Mouse (Mus musculus) MEL (cell line): Measurements from ENCODE around the gene Gm8994. TPM values are rescaled to one million over a fixed set of nuclear protein-coding genes. Genes with fewer than 3 reads are reported as not detected.

Source experiments
- DNase-seq: peaks from one replicate; pipeline ENCODE4 v3.0.0; 2011; ENCODE audit warnings: low read depth, low spot score
- H3K27ac ChIP-seq: 2 replicates; pipeline ENCODE4 v1.5.1; 2012; ENCODE audit warnings: low read depth, mild to moderate bottlenecking, control low read depth, low read length, moderate library complexity; ENCODE audit not compliant: control insufficient read depth
- H3K27me3 ChIP-seq, 2 experiments: fragments of 150-350 bp in 1 of 2; sonication (generic) in 1 of 2; 2 replicates each; pipeline ENCODE4 v1.6.1; 2012; ENCODE audit warnings: low read length in 2 of 2, mild to moderate bottlenecking in 2 of 2, improper control_type of control experiment in 1 of 2, moderate library complexity in 1 of 2; ENCODE audit not compliant: insufficient read depth in 2 of 2, control insufficient read depth in 1 of 2
- H3K36me3 ChIP-seq, 2 experiments: 2 replicates each; pipeline ENCODE4 v1.6.1; 2012 to 2014; ENCODE audit warnings: low read length in 2 of 2, improper control_type of control experiment in 1 of 2, inconsistent platforms in 1 of 2, mild to moderate bottlenecking in 1 of 2; ENCODE audit not compliant: insufficient read depth in 2 of 2, control insufficient read depth in 1 of 2
- H3K4me1 ChIP-seq, 2 experiments: fragments of 150-350 bp in 1 of 2; sonication (generic) in 1 of 2; 2 replicates each; pipeline ENCODE4 v1.6.1; 2012; ENCODE audit warnings: low read length in 2 of 2, improper control_type of control experiment in 1 of 2, mild to moderate bottlenecking in 1 of 2; ENCODE audit not compliant: insufficient read depth in 2 of 2, control insufficient read depth in 1 of 2
- H3K4me3 ChIP-seq, 2 experiments: fragments of 150-350 bp in 1 of 2; sonication (generic) in 1 of 2; 2 replicates each; pipeline ENCODE4 v1.5.1; 2012; ENCODE audit warnings: low read depth in 2 of 2, low read length in 2 of 2, mild to moderate bottlenecking in 2 of 2, moderate library complexity in 2 of 2, control low read depth in 1 of 2, improper control_type of control experiment in 1 of 2; ENCODE audit not compliant: control insufficient read depth in 1 of 2, insufficient read depth in 1 of 2
- H3K79me2 ChIP-seq: 2 replicates; pipeline ENCODE4 v1.6.1; 2012; ENCODE audit warnings: mild to moderate bottlenecking, low read length, moderate library complexity; ENCODE audit not compliant: control insufficient read depth, poor library complexity, insufficient read depth
- H3K9ac ChIP-seq: 2 replicates; pipeline ENCODE4 v1.6.1; 2012; ENCODE audit warnings: low read depth, mild to moderate bottlenecking, control low read depth, low read length, moderate library complexity; ENCODE audit not compliant: control insufficient read depth, poor library complexity, severe bottlenecking
- H3K9me3 ChIP-seq: fragments of 150-350 bp; sonication (generic); replicated peaks from 2 replicates; pipeline ENCODE4 v1.6.1; 2012; ENCODE audit warnings: mild to moderate bottlenecking, low read length, improper control_type of control experiment, moderate library complexity; ENCODE audit not compliant: insufficient read depth
- BHLHE40 ChIP-seq: IDR thresholded peaks from 2 replicates; pipeline ENCODE4 v1.6.1; 2012; ENCODE audit warnings: low read depth, mild to moderate bottlenecking, inconsistent platforms, low read length, improper control_type of control experiment, borderline replicate concordance
- CHD1 ChIP-seq: IDR thresholded peaks from 2 replicates; pipeline ENCODE4 v1.6.1; 2012; ENCODE audit warnings: low read depth, mild to moderate bottlenecking, inconsistent platforms, low read length, improper control_type of control experiment
- CHD2 ChIP-seq: IDR thresholded peaks from 2 replicates; pipeline ENCODE4 v1.6.1; 2011; ENCODE audit warnings: low read length, improper control_type of control experiment
- CTCF ChIP-seq, 3 experiments: IDR thresholded peaks in 2 of 3; conservative IDR thresholded peaks in 1 of 3; 2 replicates each; pipeline ENCODE4 v1.5.1; 2011 to 2012; ENCODE audit warnings: low read length in 3 of 3, low read depth in 2 of 3, mild to moderate bottlenecking in 2 of 3, improper control_type of control experiment in 1 of 3, inconsistent platforms in 1 of 3, mixed read lengths in 1 of 3, moderate library complexity in 1 of 3; ENCODE audit not compliant: control insufficient read depth in 1 of 3, insufficient read depth in 1 of 3, poor library complexity in 1 of 3, severe bottlenecking in 1 of 3
- ELF1 ChIP-seq: IDR thresholded peaks from 2 replicates; pipeline ENCODE4 v1.6.1; 2014; ENCODE audit warnings: low read depth, mild to moderate bottlenecking, inconsistent platforms, low read length, improper control_type of control experiment, moderate library complexity
- GABPA ChIP-seq: IDR thresholded peaks from 2 replicates; pipeline ENCODE4 v1.6.1; 2012; ENCODE audit warnings: low read depth, mild to moderate bottlenecking, inconsistent platforms, low read length, improper control_type of control experiment, moderate library complexity
- HCFC1 ChIP-seq: IDR thresholded peaks from 2 replicates; pipeline ENCODE4 v1.6.1; 2012; ENCODE audit warnings: low read depth, mild to moderate bottlenecking, inconsistent platforms, low read length, improper control_type of control experiment, moderate library complexity
- JUND ChIP-seq: IDR thresholded peaks from 2 replicates; pipeline ENCODE4 v1.6.1; 2011; ENCODE audit warnings: low read depth, mild to moderate bottlenecking, improper control_type of control experiment, low read length
- KAT2A ChIP-seq: conservative IDR thresholded peaks from 2 replicates; pipeline ENCODE4 v1.6.1; 2012; ENCODE audit warnings: low read depth, low read length, improper control_type of control experiment, inconsistent platforms
- MAFK ChIP-seq: IDR thresholded peaks from 2 replicates; pipeline ENCODE4 v1.6.1; 2011; ENCODE audit warnings: low read depth, mild to moderate bottlenecking, low read length, improper control_type of control experiment, borderline replicate concordance
- MAX ChIP-seq: IDR thresholded peaks from 2 replicates; pipeline ENCODE4 v1.6.1; 2011; ENCODE audit warnings: low read length, improper control_type of control experiment
- MAZ ChIP-seq: IDR thresholded peaks from 2 replicates; pipeline ENCODE4 v1.6.1; 2012; ENCODE audit warnings: low read depth, mild to moderate bottlenecking, inconsistent platforms, low read length, improper control_type of control experiment
- MEF2A ChIP-seq: IDR thresholded peaks from 2 replicates; pipeline ENCODE4 v1.6.1; 2014; ENCODE audit warnings: low read depth, mild to moderate bottlenecking, inconsistent platforms, low read length, improper control_type of control experiment; ENCODE audit not compliant: poor library complexity, insufficient replicate concordance, severe bottlenecking; ENCODE audit errors: extremely low read depth
- MYB ChIP-seq: IDR thresholded peaks from 2 replicates; pipeline ENCODE4 v1.6.1; 2011; ENCODE audit warnings: mild to moderate bottlenecking, low read depth, low read length, improper control_type of control experiment
- NRF1 ChIP-seq: IDR thresholded peaks from 2 replicates; pipeline ENCODE4 v1.6.1; 2014; ENCODE audit warnings: low read depth, mild to moderate bottlenecking, inconsistent platforms, low read length, improper control_type of control experiment, moderate library complexity; ENCODE audit not compliant: poor library complexity, insufficient read depth, severe bottlenecking
- POLR2A ChIP-seq, 2 experiments: IDR thresholded peaks; 2 replicates each; pipeline ENCODE4 v1.6.1; 2011 to 2012; ENCODE audit warnings: low read length in 2 of 2, mild to moderate bottlenecking in 2 of 2, control low read depth in 1 of 2, improper control_type of control experiment in 1 of 2, low read depth in 1 of 2, moderate library complexity in 1 of 2; ENCODE audit not compliant: control insufficient read depth in 1 of 2, insufficient read depth in 1 of 2, poor library complexity in 1 of 2
- POLR2AphosphoS2 ChIP-seq: IDR thresholded peaks from 2 replicates; pipeline ENCODE4 v1.6.1; 2011; ENCODE audit warnings: low read length, improper control_type of control experiment
- RAD21 ChIP-seq: IDR thresholded peaks from 2 replicates; pipeline ENCODE4 v1.6.1; 2011; ENCODE audit warnings: mild to moderate bottlenecking, low read depth, low read length, improper control_type of control experiment
- SMC3 ChIP-seq: IDR thresholded peaks from 2 replicates; pipeline ENCODE4 v1.6.1; 2011; ENCODE audit warnings: low read depth, low read length, improper control_type of control experiment
- TCF12 ChIP-seq: IDR thresholded peaks from 2 replicates; pipeline ENCODE4 v1.6.1; 2014; ENCODE audit warnings: low read depth, mild to moderate bottlenecking, inconsistent platforms, low read length, improper control_type of control experiment, moderate library complexity
- ZC3H11A ChIP-seq: IDR thresholded peaks from 2 replicates; pipeline ENCODE4 v1.6.1; 2012; ENCODE audit warnings: low read depth, mild to moderate bottlenecking, inconsistent platforms, low read length, improper control_type of control experiment
- ZMIZ1 ChIP-seq: IDR thresholded peaks from 2 replicates; pipeline ENCODE4 v1.6.1; 2012; ENCODE audit warnings: low read depth, mild to moderate bottlenecking, inconsistent platforms, low read length, improper control_type of control experiment, moderate library complexity
- ZNF384 ChIP-seq: IDR thresholded peaks from 2 replicates; pipeline ENCODE4 v1.6.1; 2012; ENCODE audit warnings: low read depth, mild to moderate bottlenecking, inconsistent platforms, low read length, improper control_type of control experiment
- polyA plus RNA-seq, 2 experiments: library from polyadenylated mRNA; stranded (reverse) in 1 of 2; unstranded in 1 of 2; fragments of >175 nt in 1 of 2; fragments of >200 nt in 1 of 2; gene quantifications; 2 replicates each; pipeline versions ENCODE4 v1.2.1 to v1.2.4; 2012; ENCODE audit warnings: low replicate concordance in 2 of 2, low read depth in 1 of 2; ENCODE audit not compliant: insufficient read length in 2 of 2, insufficient read depth in 1 of 2, missing spikeins in 1 of 2
- total RNA-seq: library from RNA; depleted of rRNA; stranded (reverse); fragments of 300-350 nt; gene quantifications from 2 replicates; pipeline ENCODE4 v1.2.3, GENCODE M21; 2012; rRNA removed

The Gm8994 gene
- total and polyA plus RNA-seq, 3 experiments = 0.19 TPM; not detected in 2

DNA sequence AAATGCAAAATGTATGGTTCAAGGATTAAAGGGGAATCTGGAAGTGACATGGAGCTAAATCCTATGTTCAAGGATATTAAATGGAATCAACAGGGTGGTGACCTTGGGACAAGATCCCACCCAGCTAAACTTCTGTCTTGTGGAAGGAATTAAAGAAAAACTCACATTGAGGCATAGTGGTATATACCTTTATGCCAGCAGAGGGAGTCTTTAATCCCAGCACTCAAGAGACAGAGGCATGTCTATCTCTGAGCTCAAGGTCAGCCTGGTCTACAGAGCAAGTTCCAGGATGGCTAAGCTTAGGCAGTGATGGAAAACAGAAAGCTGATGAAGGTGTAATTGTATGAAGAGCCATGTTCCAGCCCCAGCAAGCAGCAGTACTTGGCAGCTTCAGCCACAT is 48.8 kb downstream of the Gm8994 start:
- no peaks in the 10 kb centered on the region for H3K36me3 ChIP-seq
- no peaks in the 10 kb centered on the region; a peak in 1 of 4 replicates for H3K27me3 ChIP-seq
- H3K27ac ChIP-seq = no peak overlapping the region
- H3K4me1 ChIP-seq = no peaks in the 10 kb centered on the region
- no peak for DNase-seq
- no peaks in the 10 kb centered on the region for H3K79me2 ChIP-seq
- TF ChIP-seq MYB = no peak
- no peak for TF ChIP-seq ZC3H11A
- TF ChIP-seq RAD21 = peak; percentile 1; the same call in 1 of the 2 replicates
- no peak for TF ChIP-seq JUND
- no peak for TF ChIP-seq POLR2A (IDR thresholded peaks at IDR 0.05; ENCODE audit: control insufficient read depth in 1 of 2, insufficient read depth in 1 of 2, low read depth in 1 of 2, low read length in 2 of 2, poor library complexity in 1 of 2)
- TF ChIP-seq TCF12 = no peak
- no peak for TF ChIP-seq HCFC1
- no peak for TF ChIP-seq MAX
- TF ChIP-seq MAFK = no peak
- TF ChIP-seq KAT2A = no peak
- TF ChIP-seq MEF2A = no peak
- TF ChIP-seq CHD1 = no peak
- TF ChIP-seq CTCF (IDR thresholded peaks at IDR 0.05 in 2 of 3, conservative IDR thresholded peaks at IDR 0.05 in 1 of 3; ENCODE audit: control insufficient read depth in 1 of 3, insufficient read depth in 1 of 3, low read depth in 2 of 3, low read length in 3 of 3, poor library complexity in 1 of 3, severe bottlenecking in 1 of 3) = peak in 1 of 3 experiments; percentile 29; a peak in 2 of 6 replicates
- TF ChIP-seq BHLHE40 = no peak
- no peak for TF ChIP-seq CHD2
- no peak for TF ChIP-seq POLR2AphosphoS2
- TF ChIP-seq ZMIZ1 = no peak
- no peak for TF ChIP-seq ZNF384
- no peak for TF ChIP-seq GABPA
- no peak for TF ChIP-seq NRF1
- TF ChIP-seq ELF1 = no peak
- TF ChIP-seq MAZ = no peak
- peak; percentile 30; the same call in 1 of the 2 replicates for TF ChIP-seq SMC3
- TF ChIP-seq, all 39 proteins: peak for 3
- Histone ChIP-seq H3K4me3 (no peak overlapping the region), H3K9ac (no peak overlapping the region), H3K9me3 (no peaks in the 10 kb centered on the region)

Other genes starting within 250 kb of the Gm8994 start
- gene Grin2b, start 154.0 kb upstream of the Gm8994 start, total RNA-seq = not detected in 2 replicates
- not detected for gene Grin2b, start 154.0 kb upstream of the Gm8994 start, polyA plus RNA-seq
- not detected in 2 replicates for gene E330021D16Rik, start 88.0 kb downstream of the Gm8994 start, total RNA-seq
- not detected for gene E330021D16Rik, start 88.0 kb downstream of the Gm8994 start, polyA plus RNA-seq
- 7.3 and 10.7 TPM in 2 replicates for gene Atf7ip, start 178.6 kb downstream of the Gm8994 start, total RNA-seq
- gene Atf7ip, start 178.6 kb downstream of the Gm8994 start, polyA plus RNA-seq = 10 to 100 TPM; 24.6 to 56.1 TPM